Mouse (Mus musculus) small intestine, adult 2 months (tissue): ENCODE data around the gene Smo. TPM values are rescaled to one million over a fixed set of nuclear protein-coding genes. Genes with fewer than 3 reads are reported as not detected.
A peak's percentile ranks its signal among the peaks of the same experiment; 100 is the strongest.

ENCODE experiments used
- H3K27ac ChIP-seq: fragments of 200-500 bp; 2 replicates; pipeline ENCODE4 v1.5.1; 2012; ENCODE audit warnings: low read depth, low read length, control low read depth, inconsistent platforms; ENCODE audit not compliant: insufficient read depth
- H3K27me3 ChIP-seq: fragments of 200-500 bp; 2 replicates; pipeline ENCODE4 v1.6.1; 2012; ENCODE audit warnings: mild to moderate bottlenecking, moderate library complexity, low read length, inconsistent platforms; ENCODE audit not compliant: control insufficient read depth, insufficient read depth
- H3K36me3 ChIP-seq: fragments of 200-500 bp; 2 replicates; pipeline ENCODE4 v1.6.1; 2012; ENCODE audit warnings: mild to moderate bottlenecking, low read length, control low read depth, inconsistent platforms; ENCODE audit not compliant: control insufficient read depth, insufficient read depth
- H3K4me1 ChIP-seq: fragments of 200-500 bp; 2 replicates; pipeline ENCODE4 v1.6.1; 2012; ENCODE audit warnings: low read length, inconsistent platforms, mixed read lengths; ENCODE audit not compliant: control insufficient read depth, insufficient read depth, insufficient read length
- H3K4me3 ChIP-seq: fragments of 200-500 bp; 2 replicates; pipeline ENCODE4 v1.5.1; 2012; ENCODE audit warnings: low read depth, mild to moderate bottlenecking, control low read depth, inconsistent platforms, low read length, moderate library complexity
- CTCF ChIP-seq: fragments of 200-500 bp; IDR thresholded peaks from 2 replicates; pipeline ENCODE4 v1.5.1; 2012; ENCODE audit warnings: low read depth, mild to moderate bottlenecking, control low read depth, inconsistent platforms, low read length, moderate library complexity, mixed read lengths; ENCODE audit not compliant: insufficient replicate concordance, insufficient read length; ENCODE audit errors: extremely low read depth
- POLR2A ChIP-seq: fragments of 200-500 bp; IDR thresholded peaks from 2 replicates; pipeline ENCODE4 v1.6.1; 2012; ENCODE audit warnings: low read depth, mild to moderate bottlenecking, control low read depth, inconsistent platforms, low read length, moderate library complexity
- WGBS: fragments of 180-500 bp; shearing (Covaris S2); methylation state at CpG from one replicate; pipeline ENCODE4 v1.1.7; 2018; 5-methylcytosine and 5-hydroxymethylcytosine counted together
- polyA plus RNA-seq: library from polyadenylated mRNA; depleted of rRNA; stranded (reverse); fragments of >200 nt; gene quantifications from 2 replicates; pipeline ENCODE4 v1.2.3, GENCODE M21; 2012

Gene Smo
- polyA plus RNA-seq, 1 experiment, result 11.9 TPM

DNA sequence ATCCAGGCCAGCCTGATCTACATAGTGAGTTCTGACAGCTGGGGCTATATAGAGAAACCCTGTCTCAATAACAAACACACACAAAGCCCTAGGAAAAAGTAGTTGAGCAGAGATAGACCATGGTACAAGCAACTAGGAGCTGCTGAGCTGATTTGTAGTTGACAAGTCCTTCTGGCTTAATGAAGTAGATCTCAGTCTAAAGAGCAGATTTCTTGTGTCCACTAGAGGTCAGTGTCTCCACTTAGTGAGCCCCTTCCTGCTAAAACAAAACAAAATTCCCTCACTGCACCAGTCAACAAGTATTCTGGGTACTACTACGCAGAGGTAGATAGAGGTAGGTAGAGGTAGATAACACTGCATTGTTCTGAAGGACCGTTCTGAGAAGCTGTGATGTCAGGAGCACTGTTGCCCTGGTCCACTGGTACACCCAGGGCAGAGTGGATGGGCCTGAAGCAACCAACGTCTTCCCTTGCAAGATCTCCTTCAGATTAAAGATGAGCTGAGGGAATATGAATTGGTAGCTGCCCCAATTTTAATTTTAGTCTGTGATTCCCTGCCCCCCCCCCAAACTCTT is 23.2 kb upstream of the Smo start:
- H3K36me3 ChIP-seq, result no peaks in the 10 kb centered on the region
- WGBS, result 41% methylated on average over 3 of the region's 3 CpGs

DNA sequence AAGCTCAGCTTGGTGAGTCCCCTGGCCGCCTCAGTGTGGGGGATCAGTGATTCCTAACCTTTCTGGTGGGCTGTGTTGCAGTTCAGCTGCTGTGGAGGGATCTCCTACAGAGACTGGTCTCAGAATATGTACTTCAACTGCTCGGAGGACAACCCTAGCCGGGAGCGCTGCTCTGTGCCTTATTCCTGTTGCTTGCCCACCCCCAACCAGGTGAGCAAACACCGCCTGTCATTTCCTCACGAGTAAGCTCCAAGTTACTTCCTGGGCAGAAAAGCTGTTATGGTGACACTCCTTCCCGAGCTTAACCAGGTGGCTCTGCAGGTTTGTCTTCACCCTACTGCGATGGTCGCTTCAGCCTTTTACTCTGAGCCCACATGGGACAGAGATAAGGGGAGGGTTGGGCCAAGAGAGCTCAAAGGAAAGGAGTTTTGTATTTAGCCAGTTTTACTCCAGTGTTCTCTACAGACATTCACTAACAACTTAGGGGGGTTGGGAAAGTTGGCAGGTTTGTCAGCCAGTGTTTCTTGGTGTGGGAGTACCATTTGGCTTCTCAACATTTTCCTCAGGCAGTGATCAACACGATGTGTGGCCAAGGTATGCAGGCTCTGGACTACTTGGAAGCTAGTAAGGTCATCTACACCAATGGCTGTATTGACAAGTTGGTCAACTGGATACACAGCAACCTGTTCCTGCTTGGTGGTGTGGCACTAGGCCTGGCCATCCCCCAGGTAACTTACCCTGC is 18.5 kb upstream of the Smo start:
- H3K27me3 ChIP-seq, result no peaks in the 10 kb centered on the region
- H3K4me3 ChIP-seq, result no peak overlapping the region
- H3K27ac ChIP-seq, result no peak overlapping the region
- WGBS, result 23% methylated on average over 10 of the region's 10 CpGs
- no peaks in the 10 kb centered on the region for H3K36me3 ChIP-seq
- TF ChIP-seq CTCF, result no peak
- no peak for TF ChIP-seq POLR2A
- H3K4me1 ChIP-seq, result no peaks in the 10 kb centered on the region

More for the DNA sequence above, 23.2 kb upstream of the Smo start:
- no peak overlapping the region for H3K4me3 ChIP-seq
- H3K27ac ChIP-seq, result no peak overlapping the region
- no peaks in the 10 kb centered on the region for H3K4me1 ChIP-seq
- no peaks in the 10 kb centered on the region for H3K27me3 ChIP-seq
- TF ChIP-seq POLR2A (no peak), CTCF (0 out of 2 replicates have a peak, but pooled peaks have one; percentile 18)

DNA sequence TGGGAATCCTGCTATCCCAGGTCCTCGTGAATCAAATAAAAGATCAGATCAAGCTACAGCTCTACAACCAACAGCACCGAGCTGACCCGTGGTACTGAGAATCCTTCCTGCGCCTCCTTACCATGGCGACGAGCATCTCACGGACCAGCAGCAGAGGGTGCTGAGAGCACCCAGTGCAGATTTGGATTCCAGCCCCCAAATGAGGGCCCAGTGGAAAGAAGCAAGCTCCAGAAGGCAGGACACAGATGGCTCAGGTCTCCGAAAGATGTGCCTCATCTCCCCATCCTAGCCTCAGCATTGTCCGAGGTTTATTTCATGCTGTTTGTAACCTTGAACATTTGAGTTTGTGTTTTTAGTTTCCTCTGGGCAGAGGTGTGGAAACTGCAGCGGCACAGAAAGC is 17.8 kb upstream of the Smo start:
- TF ChIP-seq CTCF (no peak), POLR2A (no peak)
- no peak overlapping the region for H3K4me3 ChIP-seq
- H3K36me3 ChIP-seq, result no peaks in the 10 kb centered on the region
- 78% methylated on average over 10 of the region's 10 CpGs for WGBS
- H3K27me3 ChIP-seq, result no peaks in the 10 kb centered on the region
- H3K27ac ChIP-seq, result no peak overlapping the region
- no peaks in the 10 kb centered on the region for H3K4me1 ChIP-seq

DNA sequence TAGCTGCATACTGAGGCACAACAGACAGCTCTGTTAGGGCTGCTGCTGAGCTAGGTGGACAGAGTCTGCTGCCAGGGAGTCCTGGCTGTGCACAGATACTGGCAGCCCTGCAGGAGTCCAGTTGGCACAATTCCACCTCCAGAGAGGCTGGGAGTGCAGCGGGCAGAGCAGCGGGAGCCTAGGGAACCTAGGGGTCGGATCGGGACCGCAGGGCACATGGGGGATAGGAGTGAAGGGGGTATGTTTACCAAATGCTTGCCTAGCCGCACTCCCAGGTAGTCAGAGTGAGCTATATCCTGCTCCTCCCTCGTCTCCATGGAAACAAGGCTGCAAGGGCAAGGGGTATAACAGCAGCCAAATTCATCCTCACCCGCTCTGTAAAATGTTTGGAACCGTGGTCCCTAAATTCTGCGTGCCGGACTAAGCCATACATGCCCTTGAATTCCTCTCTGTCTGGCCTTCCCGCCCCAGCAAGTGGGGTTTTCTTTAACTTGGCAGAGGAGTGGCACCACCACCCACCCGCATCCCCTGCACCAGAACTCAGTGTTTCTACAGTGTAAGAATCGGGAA is 17.3 kb upstream of the Smo start:
- no peaks in the 10 kb centered on the region for H3K4me1 ChIP-seq
- no peaks in the 10 kb centered on the region for H3K36me3 ChIP-seq
- TF ChIP-seq CTCF (no peak), POLR2A (no peak)
- H3K27me3 ChIP-seq, result no peaks in the 10 kb centered on the region
- H3K27ac ChIP-seq, result no peak overlapping the region
- H3K4me3 ChIP-seq, result no peak overlapping the region
- WGBS, result 62% methylated on average over 14 of the region's 14 CpGs

DNA sequence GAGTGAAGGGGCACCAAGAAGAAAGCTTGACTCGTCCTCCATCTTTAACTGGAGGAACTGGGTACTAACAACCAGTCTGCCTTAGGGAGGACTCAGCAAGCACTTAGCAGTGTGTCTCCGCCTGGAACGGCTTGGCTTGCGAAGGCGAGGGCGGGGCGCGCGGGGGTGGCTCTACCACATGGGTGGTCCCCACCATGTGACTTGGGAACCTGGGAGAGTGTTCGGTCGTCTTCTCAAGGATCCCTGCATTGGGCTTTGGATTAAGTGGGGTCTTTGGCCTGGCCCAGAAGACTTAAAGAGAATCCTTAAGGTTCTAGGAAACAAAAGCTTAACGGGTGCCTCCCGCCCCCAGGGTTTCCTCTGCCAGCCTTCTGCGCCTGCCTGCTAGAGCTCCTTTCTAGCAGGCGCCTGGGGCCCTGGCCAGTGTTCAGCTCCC is 16.4 kb upstream of the Smo start:
- H3K36me3 ChIP-seq, result no peaks in the 10 kb centered on the region
- no peaks in the 10 kb centered on the region for H3K4me1 ChIP-seq
- 53% methylated on average over 15 of the region's 15 CpGs for WGBS
- peak overlapping the region; percentile 18 for H3K4me3 ChIP-seq
- H3K27ac ChIP-seq, result no peak overlapping the region
- no peak for TF ChIP-seq POLR2A
- TF ChIP-seq CTCF, result no peak
- no peaks in the 10 kb centered on the region for H3K27me3 ChIP-seq

DNA sequence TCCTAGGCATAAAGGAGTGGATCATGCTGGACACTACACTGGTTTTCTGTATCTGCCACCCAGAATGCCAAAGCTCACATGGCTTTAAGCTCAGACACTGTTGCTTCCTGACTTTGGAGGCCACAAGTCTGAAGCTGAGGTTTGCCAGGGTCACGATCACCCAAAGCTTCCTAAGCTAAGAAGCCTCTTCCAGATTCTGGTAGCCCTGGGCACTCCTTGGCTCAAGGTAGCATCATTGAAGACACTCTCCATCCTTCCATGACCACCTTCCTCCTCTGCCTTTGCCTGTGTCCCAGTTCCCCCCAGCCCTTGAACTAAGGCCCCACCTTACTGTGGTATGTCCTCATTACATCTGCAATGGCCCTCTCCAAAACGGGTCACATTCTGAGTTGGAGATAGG is 13.4 kb upstream of the Smo start:
- 61% methylated on average over 2 of the region's 2 CpGs for WGBS
- TF ChIP-seq CTCF (no peak), POLR2A (no peak)
- Histone ChIP-seq H3K36me3 (no peaks in the 10 kb centered on the region), H3K4me3 (no peak overlapping the region), H3K4me1 (no peaks in the 10 kb centered on the region), H3K27ac (no peak overlapping the region), H3K27me3 (no peaks in the 10 kb centered on the region)

DNA sequence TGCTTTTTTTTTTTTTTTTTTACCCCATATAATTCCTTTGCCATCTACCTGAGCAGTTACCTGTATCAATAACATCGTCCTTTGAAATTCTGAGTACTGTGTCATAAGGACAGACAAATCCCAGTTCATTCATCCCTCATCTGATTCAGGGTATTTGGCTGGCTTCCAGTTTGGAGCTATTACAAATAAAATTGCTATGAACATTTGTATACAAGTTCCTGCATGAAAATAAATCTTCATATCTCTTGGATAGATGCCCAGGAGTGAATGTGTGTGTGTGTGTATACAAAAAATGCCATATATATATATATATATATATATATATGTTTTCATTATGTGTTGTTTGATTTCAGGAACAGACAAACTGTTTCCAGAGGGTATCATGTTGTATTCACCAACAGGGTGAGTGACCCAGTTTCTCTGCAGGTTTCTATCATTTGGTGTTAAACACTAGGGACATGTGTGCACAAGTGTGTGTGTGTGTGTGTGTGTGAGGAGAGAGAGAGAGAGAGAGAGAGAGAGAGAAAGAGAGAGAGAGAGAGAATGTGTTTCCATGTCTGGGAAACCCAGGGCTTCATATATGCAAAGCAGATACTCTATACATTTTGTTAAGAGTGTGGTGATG is 8.6 kb upstream of the Smo start:
- Histone ChIP-seq H3K36me3 (no peaks in the 10 kb centered on the region), H3K27ac (no peak overlapping the region), H3K27me3 (no peaks in the 10 kb centered on the region), H3K4me3 (no peak overlapping the region), H3K4me1 (no peaks in the 10 kb centered on the region)
- whole genome bisulfite sequencing, result 11% methylated on average over 1 of the region's 1 CpGs
- TF ChIP-seq POLR2A, result no peak
- TF ChIP-seq CTCF, result no peak
